Mouse (Mus musculus): ENCODE measurements around the gene Chpf2.

The Chpf2 gene

GRCm38 (mm10) chr5:24591268-24591721 lies 4.8 kb downstream of the Chpf2 start:
- ATAC-seq (ENCODE audit: low TSS enrichment) = no peak

DNA sequence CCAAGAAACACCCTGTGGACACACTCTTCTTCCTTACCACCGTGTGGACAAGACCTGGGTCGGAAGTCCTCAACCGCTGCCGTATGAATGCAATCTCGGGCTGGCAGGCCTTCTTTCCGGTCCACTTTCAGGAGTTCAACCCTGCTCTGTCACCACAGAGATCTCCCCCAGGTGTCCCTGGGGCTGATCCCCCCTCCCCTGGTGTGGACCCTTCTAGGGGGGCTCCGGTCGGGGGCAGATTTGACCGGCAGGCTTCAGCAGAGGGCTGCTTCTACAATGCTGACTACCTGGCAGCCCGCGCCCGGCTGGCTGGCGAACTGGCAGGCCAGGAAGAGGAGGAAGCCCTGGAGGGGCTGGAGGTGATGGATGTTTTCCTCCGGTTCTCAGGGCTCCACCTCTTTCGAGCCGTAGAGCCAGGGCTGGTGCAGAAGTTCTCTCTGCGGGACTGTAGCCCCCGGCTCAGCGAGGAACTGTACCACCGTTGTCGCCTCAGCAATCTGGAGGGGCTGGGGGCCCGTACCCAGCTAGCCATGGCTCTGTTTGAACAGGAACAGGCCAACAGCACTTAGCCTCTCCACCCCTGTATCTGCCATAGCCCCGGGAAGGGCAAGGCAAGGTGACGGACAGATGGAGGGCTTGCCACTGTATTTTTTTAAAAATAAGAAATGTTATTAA lies 5.4 kb downstream of the Chpf2 start:
- no peak for ATAC-seq (ENCODE audit: low TSS enrichment)

DNA sequence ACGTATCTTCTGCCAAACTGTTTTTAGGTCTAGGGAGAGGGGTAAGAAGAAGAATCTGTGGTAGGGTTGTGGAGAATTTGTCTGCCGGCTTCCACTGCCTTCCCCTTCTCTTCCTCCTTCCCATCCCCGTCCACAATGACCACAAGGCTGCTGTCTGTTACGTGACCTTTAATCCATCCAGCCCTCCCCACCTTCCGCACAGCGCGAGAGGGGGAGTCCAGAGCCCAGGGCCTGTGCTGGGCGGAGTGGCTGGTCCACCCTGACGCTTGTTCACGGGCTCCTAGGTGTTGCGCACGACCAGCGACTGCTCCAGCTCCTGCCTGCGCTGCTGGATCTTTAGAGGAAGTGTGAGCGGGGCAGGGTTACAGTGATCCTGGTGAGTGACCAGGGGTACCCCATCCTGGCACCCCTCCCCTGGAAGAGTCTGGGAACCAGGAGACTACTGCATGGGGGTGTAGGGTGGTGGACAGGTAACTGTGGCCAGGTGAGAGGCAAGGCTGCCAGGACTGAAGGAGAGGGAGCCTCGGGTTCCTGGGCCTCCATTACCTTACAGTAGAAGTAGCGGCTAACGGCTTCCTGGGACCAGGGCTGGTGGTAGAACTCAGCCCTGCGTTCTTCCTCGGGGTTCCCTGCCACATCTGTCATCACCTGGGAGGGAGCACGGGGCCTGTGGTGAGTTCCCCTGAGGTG lies 6.1 kb downstream of the Chpf2 start:
- ATAC-seq (ENCODE audit: low TSS enrichment) = no peak

- ATAC-seq (ENCODE audit: low TSS enrichment) = no peak
These were observed 6.7 kb downstream of the Chpf2 start for GRCm38 (mm10) chr5:24593230-24593629.

- no peak for ATAC-seq (ENCODE audit: low TSS enrichment)
These were observed 7.4 kb downstream of the Chpf2 start for GRCm38 (mm10) chr5:24593928-24594327.

DNA sequence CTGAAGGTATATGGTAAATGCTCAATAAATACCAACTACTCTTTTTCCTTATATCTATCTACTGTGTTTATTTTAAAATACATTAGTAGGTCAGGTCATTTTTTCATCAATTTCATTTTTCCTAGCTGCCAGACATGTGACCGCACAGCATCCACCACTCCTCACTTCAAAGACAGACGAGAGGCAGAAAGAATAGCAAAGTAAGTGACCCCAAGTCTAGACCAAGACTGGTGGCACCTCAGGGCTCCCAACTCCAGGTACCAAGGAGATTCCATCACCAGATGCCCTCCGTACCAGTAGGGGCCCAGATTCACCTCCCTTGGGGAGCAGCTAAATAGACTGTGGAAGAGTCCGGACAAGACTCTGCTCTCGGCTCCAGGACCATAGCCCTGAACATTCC lies 7.8 kb downstream of the Chpf2 start:
- ATAC-seq (ENCODE audit: low TSS enrichment) = no peak

- no peak for ATAC-seq (ENCODE audit: low TSS enrichment)
These were observed 8.7 kb downstream of the Chpf2 start for GRCm38 (mm10) chr5:24595261-24595660.

GRCm38 (mm10) chr5:24595786-24596380 lies 9.3 kb downstream of the Chpf2 start:
- no peak for ATAC-seq (ENCODE audit: low TSS enrichment)

- ATAC-seq (ENCODE audit: low TSS enrichment) = peak; percentile 53
These were observed 10.1 kb downstream of the Chpf2 start for GRCm38 (mm10) chr5:24596519-24597171.

DNA sequence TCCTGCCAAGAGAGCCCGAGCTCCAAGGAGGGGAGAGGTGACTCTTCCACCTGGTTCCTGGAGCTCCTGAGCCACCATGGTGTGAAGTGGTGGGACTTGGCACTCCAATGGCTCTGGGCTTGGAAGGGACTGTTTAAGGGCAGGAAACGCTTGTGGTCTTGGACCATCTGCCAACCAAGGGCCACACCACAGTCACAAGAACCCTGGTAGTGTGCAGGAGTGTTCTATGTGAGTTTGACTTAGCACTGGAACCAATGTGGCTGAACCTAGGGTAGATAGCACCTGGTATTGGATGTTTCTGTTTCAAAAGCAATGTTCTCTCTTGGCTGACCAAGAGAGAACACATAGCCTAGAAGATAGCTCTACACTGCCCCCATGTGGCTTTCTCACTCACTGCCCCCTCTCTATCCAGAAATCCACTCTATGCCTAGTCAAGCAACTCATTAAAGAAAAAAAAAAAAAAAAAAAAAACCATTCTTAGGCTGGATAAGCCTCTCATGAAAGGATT lies 10.7 kb downstream of the Chpf2 start:
- ATAC-seq (ENCODE audit: low TSS enrichment) = peak; percentile 49

- ATAC-seq (ENCODE audit: low TSS enrichment) = no peak
These were observed 11.5 kb downstream of the Chpf2 start for GRCm38 (mm10) chr5:24597901-24598569.

DNA sequence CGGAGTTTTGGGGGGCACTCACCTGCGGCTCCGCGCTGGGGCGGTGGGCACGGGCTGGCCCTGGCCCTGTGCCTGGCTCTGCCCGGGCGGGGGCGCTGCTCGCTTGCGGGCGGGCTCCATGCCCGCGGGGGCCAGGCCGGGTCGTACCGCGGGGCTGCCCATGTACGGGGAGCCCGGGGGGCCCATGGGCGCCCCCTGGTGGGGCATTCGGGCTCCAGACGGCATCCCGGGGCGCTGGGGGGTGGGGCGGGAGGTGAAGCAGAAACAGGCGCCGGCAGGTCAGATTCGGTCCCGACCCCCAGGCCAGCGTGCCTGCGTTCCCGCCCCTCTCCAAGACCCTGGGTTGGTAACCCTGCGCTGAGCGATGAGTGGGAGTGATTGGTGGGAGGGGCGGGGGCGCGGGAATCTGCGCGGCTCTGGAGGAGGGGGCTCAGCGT lies 12.0 kb downstream of the Chpf2 start:
- ATAC-seq (ENCODE audit: low TSS enrichment) = no peak

- ATAC-seq (ENCODE audit: low TSS enrichment) = no peak
These were observed 12.6 kb downstream of the Chpf2 start for GRCm38 (mm10) chr5:24599137-24599536.

- no peak for ATAC-seq (ENCODE audit: low TSS enrichment)
These were observed 13.7 kb downstream of the Chpf2 start for GRCm38 (mm10) chr5:24600236-24600635.

DNA sequence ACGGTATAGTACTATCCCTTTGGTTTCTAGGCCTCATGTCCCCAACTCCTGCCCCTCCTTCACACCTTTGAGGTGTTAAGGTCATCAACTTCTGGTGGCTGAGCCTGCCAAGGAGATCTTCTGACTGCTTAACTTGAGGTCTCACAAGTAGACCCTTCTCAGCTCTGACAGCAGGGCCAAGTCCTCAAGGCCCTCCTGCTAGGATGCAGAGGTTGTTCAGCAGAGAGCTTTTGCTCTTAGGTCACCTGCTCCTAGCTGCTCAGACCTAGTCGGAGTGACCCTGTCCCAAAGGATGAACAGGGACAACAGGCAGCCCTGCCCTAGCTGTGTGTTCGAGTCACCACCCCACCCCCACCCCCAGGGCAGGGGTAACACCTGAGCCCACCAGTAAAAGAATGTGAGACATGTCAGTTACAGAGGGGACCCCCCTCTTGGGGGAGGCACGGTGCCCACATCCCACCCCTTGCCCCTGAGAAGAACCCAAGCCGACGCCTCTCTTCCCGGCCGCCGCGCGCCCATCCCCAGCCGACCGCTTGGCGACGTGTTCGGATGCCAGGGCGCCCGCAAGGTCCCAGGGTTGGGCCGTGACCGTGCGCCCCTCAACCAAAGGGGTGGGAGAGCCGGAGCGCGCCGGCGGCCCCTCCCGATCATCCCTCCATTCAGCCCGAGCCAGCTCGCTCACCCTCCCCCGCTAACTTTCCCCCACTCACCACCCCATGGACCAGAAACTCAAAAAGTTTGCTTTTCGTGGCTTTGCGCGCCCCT lies 14.7 kb downstream of the Chpf2 start:
- ATAC-seq (ENCODE audit: low TSS enrichment) = no peak

DNA sequence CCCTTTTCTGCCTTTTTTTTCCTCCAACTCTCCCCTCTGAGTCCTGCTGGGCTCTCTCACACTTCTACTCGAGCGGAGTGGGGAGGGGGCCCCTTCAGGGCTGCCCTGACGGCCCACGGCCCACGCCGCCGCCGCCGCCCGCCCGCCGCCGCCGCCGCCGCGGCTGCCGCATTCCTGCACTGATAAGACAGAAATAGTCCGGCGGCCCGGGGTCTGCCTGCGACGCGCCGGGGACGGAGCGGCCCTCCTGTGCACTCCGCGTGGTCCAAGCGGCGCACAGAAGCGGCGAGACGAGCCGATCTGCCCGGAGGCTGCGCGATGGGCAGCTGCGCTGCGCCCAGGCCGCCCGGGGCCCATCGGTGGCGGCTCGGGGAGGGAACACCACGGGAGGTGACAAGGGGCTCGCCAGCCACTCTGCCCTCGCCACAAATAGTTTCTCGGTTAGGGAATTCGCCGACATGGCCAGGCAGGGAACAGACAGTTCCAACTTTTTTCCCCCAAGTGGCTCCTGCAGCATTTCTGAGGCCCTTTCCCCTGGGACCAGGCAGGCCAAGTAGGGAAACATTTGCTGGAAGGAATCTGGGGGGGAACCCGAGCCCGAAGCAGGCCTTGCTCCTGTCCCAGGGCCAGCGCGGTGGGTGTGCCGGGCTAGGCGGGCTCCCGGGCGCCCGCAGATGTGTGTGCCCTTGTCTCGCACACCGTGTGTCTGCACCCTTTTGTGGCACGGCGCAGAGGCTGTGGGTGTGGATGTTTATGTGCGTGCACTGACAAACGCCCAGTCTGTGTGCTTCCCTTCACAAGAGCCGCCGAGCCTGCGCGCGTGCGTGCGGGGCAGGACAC lies 15.6 kb downstream of the Chpf2 start:
- peak; percentile 20; the same call in 1 of the 2 replicates for ATAC-seq (ENCODE audit: low TSS enrichment)

DNA sequence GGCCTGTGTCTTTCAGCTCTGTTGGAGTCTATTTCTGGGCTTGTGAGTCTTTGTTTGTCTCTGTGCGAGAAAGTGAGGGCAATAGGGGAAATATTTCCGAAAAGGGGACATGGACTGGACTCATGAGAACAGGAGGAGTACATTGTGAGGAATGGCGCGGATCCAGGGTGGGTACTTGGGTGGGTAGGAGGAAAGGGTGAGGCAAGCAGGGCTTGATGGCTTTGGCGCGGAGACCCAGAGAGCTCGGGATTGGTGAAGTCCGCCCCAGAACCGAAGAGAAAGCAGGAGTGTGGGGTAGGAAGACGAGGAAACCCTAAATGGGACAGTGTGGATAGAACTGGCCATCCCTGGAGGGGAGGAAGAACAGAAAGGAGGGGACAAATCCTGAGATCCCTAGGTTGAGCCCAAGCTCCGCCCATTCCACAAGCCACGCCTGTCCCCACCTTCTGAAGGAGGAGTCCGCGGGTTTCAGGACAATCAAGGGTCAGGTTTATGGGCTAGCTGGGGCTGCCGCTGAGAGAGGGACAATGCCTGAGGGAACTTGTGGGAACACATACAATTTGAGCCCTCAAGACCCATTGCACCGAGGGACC lies 16.3 kb downstream of the Chpf2 start:
- ATAC-seq (ENCODE audit: low TSS enrichment) = peak; percentile 13; the same call in 1 of the 2 replicates

DNA sequence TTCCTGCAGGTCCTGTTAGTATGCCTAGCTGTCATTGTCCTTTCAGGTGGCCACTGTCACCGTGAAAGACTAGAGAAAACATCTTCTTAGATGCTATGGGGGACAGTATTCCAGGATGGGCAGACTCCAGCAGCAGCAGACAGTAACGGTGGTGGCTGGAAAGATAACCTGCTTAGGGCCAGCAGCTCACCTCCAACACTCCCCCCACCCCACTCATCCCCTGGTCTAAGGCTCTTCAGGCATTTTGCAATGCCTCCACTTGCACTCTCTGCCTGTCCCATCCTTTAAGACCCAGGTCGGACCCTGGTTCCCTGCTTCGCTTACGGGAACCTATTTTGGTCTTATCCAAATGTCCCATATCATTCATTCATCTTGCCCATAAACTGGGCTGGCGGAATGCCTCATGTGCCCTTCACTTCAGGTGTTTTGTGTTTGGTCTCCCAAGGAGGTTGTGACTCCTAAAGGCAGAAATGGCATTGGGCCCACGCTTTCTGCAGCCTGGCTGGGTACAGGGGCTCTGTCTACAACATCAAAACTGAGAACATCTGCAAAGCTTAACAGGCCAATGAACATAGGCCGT lies 17.0 kb downstream of the Chpf2 start:
- no peak for ATAC-seq (ENCODE audit: low TSS enrichment)

DNA sequence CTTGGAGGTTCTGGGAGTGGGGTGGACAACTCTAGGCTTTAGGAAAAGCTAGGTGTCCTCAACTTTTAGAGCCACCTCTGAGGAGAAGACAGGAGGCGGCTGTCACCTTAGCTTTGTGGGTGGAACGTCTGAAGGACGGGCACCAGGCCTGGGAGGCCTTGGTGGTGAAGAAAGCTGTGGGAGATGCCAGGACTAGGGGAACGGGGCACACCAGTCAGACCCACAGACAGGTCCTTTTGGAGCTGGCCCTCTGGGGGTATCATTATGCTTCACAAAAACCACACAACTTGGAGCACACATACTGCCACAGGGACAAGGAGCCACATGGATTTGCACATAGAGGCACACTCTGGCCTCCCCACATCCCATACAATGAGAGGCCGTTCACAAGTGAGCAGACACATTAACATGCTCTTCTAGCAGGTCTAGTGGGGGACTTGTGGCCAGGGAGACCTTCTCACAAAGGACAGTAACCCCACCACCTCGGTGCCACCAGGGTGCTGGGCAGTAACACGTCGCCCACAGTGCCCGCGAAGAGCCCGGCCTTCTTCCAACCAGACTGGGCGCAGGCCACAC lies 17.6 kb downstream of the Chpf2 start:
- peak; percentile 6 for ATAC-seq (ENCODE audit: low TSS enrichment)

Data from frontal cortex, adult (tissue).